In genomic region chr15:96031085-96031780, GRCm38 (mm10) we compare ENCODE assay signal across 17 mouse cellular contexts.
DNase-seq lines count a peak whose midpoint lies in the region; ATAC-seq and TF ChIP-seq lines count a peak whose summit lies in the region.
"Had no signal": no experiment of that assay in that cellular context is flagged by ENCODE, and none has a peak within 500 bp of the region (broad histone marks: within the 10 kb centered on the region; RNA-seq: fewer than 3 reads in every experiment).

No protein-coding gene starts in this region.

- H3K4me1 ChIP-seq in heart, embryonic 12.5 days (replicated peaks): 0 out of 2 replicates have a peak, but pooled peaks cover 3% of the 10 kb centered on the region
- no peaks in the 10 kb centered on the region for H3K4me1 ChIP-seq in midbrain, embryonic 11.5 days (ENCODE audit: control insufficient read depth, insufficient read depth, low read length)
- no peaks in the 10 kb centered on the region for H3K4me1 ChIP-seq in midbrain, postnatal 0 days (ENCODE audit: insufficient read depth, low read length)
- peaks cover 4% of the 10 kb centered on the region for H3K4me1 ChIP-seq in intestine, embryonic 16.5 days (ENCODE audit: control insufficient read depth, insufficient read depth, low read length)
- H3K4me1 ChIP-seq: forebrain, embryonic 10.5 days; intestine, embryonic 15.5 days; midbrain, embryonic 10.5 days had no signal

- TF ChIP-seq CTCF in midbrain, postnatal 0 days (IDR thresholded peaks at IDR 0.05): no peak

- H3K9me3 ChIP-seq in heart, embryonic 12.5 days (replicated peaks): peaks cover 3% of the 10 kb centered on the region; the same call in 1 of the 2 replicates
- H3K9me3 ChIP-seq in midbrain, embryonic 11.5 days (ENCODE audit: control insufficient read depth, low read length): no peaks in the 10 kb centered on the region
- no peaks in the 10 kb centered on the region for H3K9me3 ChIP-seq in midbrain, postnatal 0 days (ENCODE audit: low read length)
- no peaks in the 10 kb centered on the region for H3K9me3 ChIP-seq in intestine, embryonic 16.5 days (ENCODE audit: control insufficient read depth, low read length)
- H3K9me3 ChIP-seq: forebrain, embryonic 10.5 days; intestine, embryonic 15.5 days; midbrain, embryonic 10.5 days had no signal

- peak; percentile 8 to 24 for DNase-seq in heart, adult 9 months (ENCODE audit: low spot score in 2 of 2)
- peak; percentile 59 for DNase-seq in midbrain, embryonic 11.5 days (ENCODE audit: low spot score, missing footprints)
- DNase-seq in midbrain, postnatal 0 days (ENCODE audit: low spot score): no peak
- DNase-seq in skeletal muscle tissue, adult 2 months (ENCODE audit: low read depth, low spot score): peak; percentile 60
- DNase-seq in right cerebral cortex, postnatal 36 days (ENCODE audit: low spot score in 2 of 2): no peak
- DNase-seq: cerebellum, adult 18-20 months; forebrain, postnatal 0 days; kidney, postnatal 10 days; layer of hippocampus, postnatal 36 days had no signal

- H3K4me2 ChIP-seq in heart, embryonic 12.5 days: no peak overlapping the region
- no peak overlapping the region for H3K4me2 ChIP-seq in midbrain, embryonic 11.5 days
- H3K4me2 ChIP-seq in midbrain, postnatal 0 days (ENCODE audit: low read depth, low read length, poor library complexity, severe bottlenecking): no peak overlapping the region
- no peak overlapping the region for H3K4me2 ChIP-seq in intestine, embryonic 16.5 days (ENCODE audit: low read depth, low read length)
- H3K4me2 ChIP-seq: hindbrain, embryonic 14.5 days; intestine, embryonic 15.5 days had no signal

- no peak overlapping the region for H3K9ac ChIP-seq in heart, embryonic 12.5 days
- no peak overlapping the region for H3K9ac ChIP-seq in midbrain, embryonic 11.5 days (ENCODE audit: low read length)
- H3K9ac ChIP-seq in midbrain, postnatal 0 days (replicated peaks; ENCODE audit: low read length, poor library complexity, severe bottlenecking): no peak overlapping the region
- H3K9ac ChIP-seq in intestine, embryonic 16.5 days (ENCODE audit: low read depth, low read length): no peak overlapping the region
- H3K9ac ChIP-seq: forebrain, postnatal 0 days; hindbrain, embryonic 14.5 days; intestine, embryonic 15.5 days had no signal

- no peak for ATAC-seq in heart, embryonic 12.5 days (ENCODE audit: insufficient number of reproducible peaks, low FRiP score)
- no peak for ATAC-seq in midbrain, embryonic 11.5 days (ENCODE audit: low FRiP score)
- ATAC-seq in midbrain, postnatal 0 days (ENCODE audit: low FRiP score): no peak
- ATAC-seq in intestine, embryonic 16.5 days: no peak
- ATAC-seq: forebrain, postnatal 0 days; intestine, embryonic 15.5 days had no signal

- no peak overlapping the region for H3K4me3 ChIP-seq in heart, embryonic 12.5 days
- no peak overlapping the region for H3K4me3 ChIP-seq in midbrain, embryonic 11.5 days (ENCODE audit: low read depth, low read length)
- no peak overlapping the region for H3K4me3 ChIP-seq in midbrain, postnatal 0 days (ENCODE audit: low read depth, low read length)
- no peak overlapping the region for H3K4me3 ChIP-seq in intestine, embryonic 16.5 days (ENCODE audit: low read length)
- H3K4me3 ChIP-seq: forebrain, embryonic 10.5 days; intestine, embryonic 15.5 days; layer of hippocampus, adult 2 months; midbrain, embryonic 10.5 days had no signal

- no peaks in the 10 kb centered on the region for H3K27me3 ChIP-seq in heart, embryonic 12.5 days (replicated peaks)
- H3K27me3 ChIP-seq in midbrain, embryonic 11.5 days (ENCODE audit: control insufficient read depth, insufficient read depth, low read length): no peaks in the 10 kb centered on the region
- no peaks in the 10 kb centered on the region for H3K27me3 ChIP-seq in midbrain, postnatal 0 days (ENCODE audit: insufficient read depth, low read length)
- no peaks in the 10 kb centered on the region for H3K27me3 ChIP-seq in intestine, embryonic 16.5 days (replicated peaks; ENCODE audit: control insufficient read depth, insufficient read depth, low read length)
- H3K27me3 ChIP-seq: intestine, embryonic 15.5 days had no signal

- H3K27ac ChIP-seq in heart, embryonic 12.5 days (ENCODE audit: poor library complexity, severe bottlenecking): no peak overlapping the region
- H3K27ac ChIP-seq in midbrain, embryonic 11.5 days (ENCODE audit: low read depth, low read length): no peak overlapping the region
- H3K27ac ChIP-seq in midbrain, postnatal 0 days (ENCODE audit: low read depth, low read length): no peak overlapping the region
- no peak overlapping the region for H3K27ac ChIP-seq in intestine, embryonic 16.5 days (ENCODE audit: low read length)
- H3K27ac ChIP-seq: forebrain, embryonic 10.5 days; hindbrain, embryonic 14.5 days; intestine, embryonic 15.5 days; layer of hippocampus, adult 2 months; macrophage; midbrain, embryonic 10.5 days had no signal

- 77% methylated on average over 8 of the region's 8 CpGs for WGBS in heart, embryonic 12.5 days
- WGBS in midbrain, embryonic 11.5 days: 87% methylated on average over 8 of the region's 8 CpGs
- WGBS in midbrain, postnatal 0 days: 85% methylated on average over 8 of the region's 8 CpGs
- 68% methylated on average over 8 of the region's 8 CpGs for WGBS in intestine, embryonic 16.5 days

- no peaks in the 10 kb centered on the region for H3K36me3 ChIP-seq in heart, embryonic 12.5 days
- H3K36me3 ChIP-seq in midbrain, embryonic 11.5 days (ENCODE audit: control insufficient read depth, insufficient read depth, low read length): no peaks in the 10 kb centered on the region
- no peaks in the 10 kb centered on the region for H3K36me3 ChIP-seq in midbrain, postnatal 0 days (ENCODE audit: insufficient read depth, low read length)
- H3K36me3 ChIP-seq in intestine, embryonic 16.5 days (ENCODE audit: control insufficient read depth, insufficient read depth, low read length): no peaks in the 10 kb centered on the region
- H3K36me3 ChIP-seq: forebrain, embryonic 10.5 days; intestine, embryonic 15.5 days; midbrain, embryonic 10.5 days had no signal

Comparison
In these comparisons a context has a peak if more than half of its experiments do, and no peak if none do; other contexts are left out.
1. DNase-seq: peak in heart, adult 9 months (2 of 2), midbrain, embryonic 11.5 days (single experiment) and skeletal muscle tissue, adult 2 months (single experiment); none in midbrain, postnatal 0 days (single experiment) and right cerebral cortex, postnatal 36 days (0 of 2).